Mouse (Mus musculus) adrenal gland, postnatal 10 days (tissue): ENCODE measurements at regions not wholly inside any gene's neighbourhood (a gene's known extent, or its start where the extent isn't known, plus 50 kb on each side); places are given as distances from the start of the nearest gene placed in this dataset.

Experiments used
- DNase-seq: peaks from one replicate; pipeline ENCODE4 v3.0.0; 2021; ENCODE audit warnings: mixed read lengths

DNA sequence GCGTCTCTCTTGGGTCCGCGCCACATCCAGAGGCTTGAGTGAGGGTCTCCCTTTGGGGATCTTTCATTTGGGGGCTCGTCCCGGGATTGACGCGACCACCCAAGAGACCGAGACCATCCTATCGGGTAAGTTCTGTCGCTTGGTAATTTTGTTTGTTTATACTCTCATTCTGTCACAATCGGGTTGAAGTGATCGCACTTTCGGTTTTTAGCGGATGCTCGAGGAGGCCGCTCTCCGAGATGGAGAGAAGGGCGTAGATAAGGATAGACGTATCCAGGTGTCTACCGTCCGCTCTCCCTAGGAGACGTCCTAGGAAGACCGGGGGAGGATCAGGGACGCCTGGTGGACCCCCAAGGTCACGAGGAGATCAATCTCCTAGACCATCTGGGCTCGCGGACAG, 199.3 kb upstream of the Mrpl21 start:
- peak; percentile 13 for DNase-seq

DNA sequence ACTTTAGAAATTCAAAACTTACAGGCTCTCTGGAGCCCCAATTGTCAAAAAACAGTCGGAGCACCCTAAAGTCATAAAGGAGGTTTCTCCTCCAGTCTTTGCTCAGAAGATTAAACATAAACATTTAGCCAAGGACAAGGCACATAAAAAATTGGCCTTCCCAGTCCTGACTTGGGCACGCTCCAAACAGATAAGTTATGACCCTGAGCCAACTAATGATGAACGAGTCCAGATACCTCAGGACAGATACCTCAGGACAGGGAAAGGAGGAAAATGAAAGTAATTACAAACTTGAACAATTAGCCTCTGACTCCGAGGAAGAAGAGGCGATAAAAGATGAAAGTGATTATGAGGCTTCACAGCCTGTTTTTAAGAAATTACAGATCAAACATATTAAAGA, 190.9 kb upstream of the Mrpl21 start:
- peak; percentile 22 for DNase-seq
